Mouse (Mus musculus) yolk sac, embryonic 10.5 days (tissue): ENCODE measurements around the gene Trim25.

Experiments
- DNase-seq: peaks from one replicate; pipeline ENCODE4 v3.0.0-alpha.2; 2017; ENCODE audit warnings: low spot score

Trim25 gene

DNA sequence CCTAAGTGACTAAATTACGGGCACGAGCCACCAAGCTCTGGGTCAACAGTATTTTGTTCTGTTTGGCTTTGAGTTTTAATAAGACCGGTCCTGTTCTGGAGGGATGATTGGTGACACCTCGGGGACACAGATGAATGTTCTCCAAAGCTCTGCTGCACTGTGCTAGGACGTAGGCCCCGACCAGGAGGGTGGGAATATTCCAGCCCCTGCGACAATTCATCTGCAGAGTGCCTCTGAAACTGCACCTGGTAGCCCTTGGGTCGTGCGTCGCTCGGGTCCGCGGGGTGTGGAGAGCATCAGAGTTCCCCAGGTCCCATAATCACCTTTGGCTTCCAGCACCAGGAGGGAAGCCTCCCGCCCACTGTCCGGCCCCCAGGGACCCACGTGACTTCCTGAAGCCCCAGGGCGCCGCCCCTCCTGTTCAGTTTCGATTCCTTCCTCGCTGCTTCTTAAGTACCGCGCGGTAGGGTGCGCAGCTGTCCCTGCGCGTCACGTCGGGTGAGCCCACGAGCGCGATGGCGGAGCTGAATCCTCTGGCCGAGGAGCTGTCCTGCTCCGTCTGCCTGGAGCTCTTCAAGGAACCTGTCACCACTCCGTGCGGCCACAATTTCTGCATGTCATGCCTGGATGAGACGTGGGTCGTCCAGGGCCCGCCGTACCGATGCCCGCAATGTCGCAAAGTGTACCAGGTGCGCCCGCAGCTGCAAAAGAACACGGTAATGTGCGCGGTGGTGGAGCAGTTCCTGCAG is at the start of gene Trim25:
Gene Trim25 (plus strand): TSS at position 403 of the 749 bp plus-strand sequence.
- peak; percentile 91 for DNase-seq

DNA sequence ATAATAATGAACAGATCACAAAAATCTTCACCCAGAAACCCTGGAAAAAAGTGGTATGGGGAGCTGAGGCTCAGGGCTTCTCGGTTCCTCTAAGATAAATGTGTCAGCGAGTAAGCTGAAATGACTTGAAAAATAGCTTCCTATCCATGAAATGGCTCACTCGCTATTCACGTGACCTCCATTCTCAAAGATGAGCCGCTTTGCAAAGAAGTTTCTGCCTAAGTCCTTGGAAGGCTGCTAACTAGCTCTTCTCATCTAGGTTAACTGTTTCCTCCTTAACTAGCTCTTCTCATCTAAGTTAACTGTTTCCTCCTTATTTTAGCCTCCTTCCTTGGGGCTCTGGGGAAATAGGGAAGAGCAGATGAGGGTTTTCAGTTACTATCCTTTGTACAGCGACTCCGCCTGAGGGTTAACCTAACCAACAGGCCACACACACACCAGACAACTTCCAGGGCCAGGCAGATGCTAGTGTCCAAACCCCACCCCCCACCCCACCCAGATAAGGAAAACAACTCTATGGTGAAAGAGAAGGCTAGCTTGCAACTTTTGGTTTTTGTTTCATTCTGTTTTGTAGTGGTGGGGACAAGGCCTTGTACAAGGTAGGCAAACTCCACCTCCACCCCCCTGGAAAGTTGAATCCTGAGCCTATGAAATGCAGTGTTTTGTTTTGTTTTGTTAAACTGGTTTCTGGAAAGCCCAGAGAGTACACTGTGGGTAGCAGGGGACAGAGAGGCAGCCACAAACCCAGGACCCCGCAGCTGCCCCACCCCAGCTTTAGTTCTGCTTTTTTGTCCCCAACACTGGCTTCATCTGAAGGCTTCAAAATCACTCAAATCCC is 49.2 kb upstream of the Trim25 start:
- DNase-seq = no peak

DNA sequence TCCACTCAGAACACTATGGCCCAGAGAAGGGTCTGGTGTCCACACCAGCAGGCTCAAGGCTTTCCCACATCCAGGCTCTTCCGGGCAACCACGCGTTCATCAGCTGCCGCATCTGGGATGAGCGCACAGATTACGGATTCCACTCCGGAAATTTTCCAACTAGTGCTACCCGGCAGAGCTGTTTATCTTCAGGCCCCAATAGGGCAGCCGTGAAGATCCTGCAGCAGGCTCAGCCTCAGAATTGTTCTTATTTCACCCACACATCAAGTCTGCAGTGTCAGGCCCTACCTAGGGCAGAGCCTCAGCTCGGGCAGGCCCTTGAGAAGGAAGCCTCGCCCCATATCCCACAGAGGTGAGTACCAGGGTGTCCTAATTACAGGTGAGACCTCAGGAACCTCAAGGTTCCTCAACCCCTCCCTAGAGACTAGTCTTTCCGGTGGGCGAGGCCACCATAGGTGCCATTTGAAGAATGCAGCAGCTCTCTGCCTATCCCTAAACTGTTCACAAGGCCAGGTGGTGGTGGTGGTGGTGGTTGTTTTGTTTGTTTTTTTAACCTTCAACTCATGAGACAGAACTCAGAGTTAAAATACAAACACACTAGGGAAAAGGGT is 48.4 kb upstream of the Trim25 start:
- DNase-seq = no peak

DNA sequence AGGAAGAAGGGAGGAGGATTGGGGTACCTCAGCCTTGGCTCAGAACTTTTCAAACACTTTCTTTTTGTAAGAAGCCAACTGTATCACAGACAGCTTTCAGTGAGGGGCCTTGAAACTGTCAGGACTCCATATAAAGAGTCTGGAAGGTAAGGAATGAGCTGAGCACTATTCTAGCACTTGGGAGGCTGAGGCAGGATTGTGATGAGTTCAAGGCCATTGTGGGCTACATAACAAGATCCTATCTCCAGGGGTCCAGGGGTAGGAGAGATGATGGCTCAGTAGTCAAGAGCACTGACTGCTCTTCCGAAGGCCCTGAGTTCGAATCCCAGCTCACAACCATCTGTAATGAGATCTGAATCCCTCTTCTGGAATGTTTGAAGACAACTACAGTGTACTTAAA is 47.6 kb upstream of the Trim25 start:
- no peak for DNase-seq

DNA sequence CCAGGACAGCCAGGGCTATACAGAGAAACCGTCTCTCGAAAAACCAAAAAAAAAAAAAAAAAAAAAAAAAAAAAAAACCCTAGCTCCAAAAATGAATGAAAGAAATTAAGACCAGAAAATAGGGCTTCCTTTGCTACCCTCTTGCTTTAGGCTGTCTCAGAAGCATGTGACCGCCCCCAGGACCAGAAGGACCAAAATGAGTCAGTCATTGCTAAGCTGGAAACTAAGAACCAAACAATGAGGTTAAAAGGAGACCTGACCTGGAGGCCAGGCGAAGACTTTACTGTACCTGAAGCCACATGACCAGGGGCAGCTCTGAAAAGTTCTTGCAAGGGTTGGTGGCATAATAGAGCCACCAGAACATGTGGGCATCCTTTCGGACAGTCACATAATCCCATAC is 47.1 kb upstream of the Trim25 start:
- DNase-seq = no peak

DNA sequence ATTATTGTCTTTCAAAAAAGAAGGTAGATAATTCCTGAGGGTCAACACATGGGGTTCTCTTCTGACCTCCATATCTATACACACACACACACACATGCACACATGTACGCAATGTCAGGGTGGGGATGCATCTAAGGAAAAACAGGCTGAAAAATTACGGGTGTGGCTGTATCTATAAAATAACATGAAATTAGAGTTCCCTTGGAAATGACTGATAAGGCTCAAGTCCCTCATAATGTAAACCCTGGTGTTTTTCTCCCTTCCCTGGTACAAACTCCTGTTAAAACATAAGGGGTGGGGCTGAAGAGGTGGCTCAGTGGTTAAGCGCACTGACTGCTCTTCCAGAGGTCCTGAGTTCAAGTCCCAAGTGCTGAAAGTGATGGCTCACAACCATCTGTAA is 45.6 kb upstream of the Trim25 start:
- no peak for DNase-seq

DNA sequence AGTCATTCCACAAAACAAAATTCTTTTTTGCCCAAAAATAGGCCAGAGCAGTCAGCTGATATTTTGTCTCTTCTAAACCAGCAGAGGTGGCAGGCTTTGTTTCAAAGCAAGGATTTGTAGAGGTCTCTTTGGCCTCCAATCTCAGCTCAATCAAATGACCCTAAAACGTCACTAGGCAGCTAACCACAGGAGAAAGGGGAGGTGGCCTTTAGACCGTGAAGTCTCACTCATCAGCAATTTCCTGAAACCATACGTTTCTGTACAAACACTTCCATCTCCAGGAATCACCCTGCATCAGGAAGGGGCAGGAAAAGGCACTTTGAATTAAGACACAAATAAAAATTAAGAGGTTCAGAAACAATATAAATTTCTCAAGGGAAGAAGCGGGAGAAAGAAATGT is 44.4 kb upstream of the Trim25 start:
- DNase-seq = peak; percentile 58

DNA sequence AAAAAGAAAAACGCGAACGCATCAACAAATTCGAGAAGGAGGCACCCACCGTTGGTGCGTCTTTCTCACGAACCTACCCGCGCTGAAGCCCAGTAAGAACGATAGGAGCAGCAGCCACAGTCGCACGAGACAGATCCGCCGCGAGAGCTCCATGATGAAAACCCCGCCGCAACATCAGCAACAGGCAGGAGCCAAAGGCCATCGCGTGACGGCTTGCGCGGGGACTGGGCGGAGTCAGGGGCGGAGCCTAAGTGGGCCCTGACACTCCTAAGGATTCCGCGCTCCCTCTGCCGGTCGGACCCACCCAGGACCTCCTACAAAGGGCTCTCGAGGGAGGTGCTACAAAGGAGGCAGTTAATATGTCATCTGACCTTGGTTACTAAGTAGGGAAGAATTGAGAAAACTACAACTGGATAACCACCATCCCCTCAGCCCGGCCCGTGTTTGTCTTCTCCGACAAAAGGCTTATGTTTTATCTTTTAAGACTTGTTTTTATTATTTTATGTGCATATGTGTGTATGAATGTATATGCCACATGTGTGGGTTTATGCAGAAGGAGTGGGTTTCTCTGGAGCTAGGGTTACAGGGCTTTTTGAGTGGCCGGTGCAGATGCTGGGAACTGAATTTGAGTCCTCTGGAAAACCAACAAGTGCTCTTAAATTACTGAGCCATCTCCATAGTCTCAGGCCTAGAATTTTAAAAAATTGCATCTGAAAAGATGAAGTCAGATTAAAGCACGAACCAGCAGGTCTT is 43.8 kb upstream of the Trim25 start, which contains the start of gene Scpep1:
Gene Scpep1 (minus strand): TSS at position 249 of the 753 bp plus-strand sequence.
- DNase-seq = peak; percentile 97

DNA sequence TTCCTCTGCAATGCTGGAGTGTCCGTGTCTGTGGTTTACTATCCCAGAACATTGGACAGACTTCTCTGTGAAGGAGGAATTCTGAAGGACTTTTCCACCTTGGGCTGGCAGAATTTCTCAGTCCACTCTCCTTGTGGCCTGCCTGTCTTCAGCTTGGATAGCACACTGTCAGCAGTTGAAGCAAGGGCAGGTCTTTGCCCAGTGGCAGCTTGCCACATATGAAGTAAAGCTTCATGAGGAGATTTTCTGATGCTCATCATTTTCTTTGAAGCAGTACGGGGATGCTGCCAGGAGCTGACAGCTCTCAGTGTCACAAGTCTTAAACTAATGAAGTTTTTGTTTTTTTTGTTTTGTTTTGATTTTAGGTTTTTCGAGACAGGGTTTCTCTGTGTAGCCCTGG is 40.3 kb upstream of the Trim25 start:
- DNase-seq = no peak

DNA sequence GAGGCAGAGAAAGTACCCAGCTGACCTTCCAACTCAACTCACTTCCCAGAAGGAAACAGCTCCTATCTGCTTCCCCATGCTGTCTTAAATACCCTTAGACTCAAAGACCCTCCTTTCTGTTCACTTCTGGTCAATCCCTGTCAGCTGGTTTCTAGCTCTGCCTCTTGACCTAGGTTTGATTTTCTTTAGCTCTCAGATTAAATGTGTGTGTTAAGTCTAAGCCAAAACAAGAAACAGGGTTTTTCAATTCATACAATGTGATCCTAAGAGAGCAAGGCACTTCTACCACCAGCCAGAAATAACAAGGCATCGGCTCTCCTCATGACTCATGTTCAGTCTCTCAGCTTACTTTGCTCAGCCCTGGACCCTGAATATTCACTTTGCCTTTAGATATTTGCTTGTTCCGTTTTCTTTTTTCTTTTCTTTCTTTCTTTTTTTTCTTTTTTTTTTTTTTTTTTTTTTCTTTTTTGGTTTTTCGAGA is 32.3 kb upstream of the Trim25 start, which contains the start of gene Elobl:
Gene Elobl (minus strand): TSS at position 51 of the 481 bp plus-strand sequence.
- DNase-seq = no peak

DNA sequence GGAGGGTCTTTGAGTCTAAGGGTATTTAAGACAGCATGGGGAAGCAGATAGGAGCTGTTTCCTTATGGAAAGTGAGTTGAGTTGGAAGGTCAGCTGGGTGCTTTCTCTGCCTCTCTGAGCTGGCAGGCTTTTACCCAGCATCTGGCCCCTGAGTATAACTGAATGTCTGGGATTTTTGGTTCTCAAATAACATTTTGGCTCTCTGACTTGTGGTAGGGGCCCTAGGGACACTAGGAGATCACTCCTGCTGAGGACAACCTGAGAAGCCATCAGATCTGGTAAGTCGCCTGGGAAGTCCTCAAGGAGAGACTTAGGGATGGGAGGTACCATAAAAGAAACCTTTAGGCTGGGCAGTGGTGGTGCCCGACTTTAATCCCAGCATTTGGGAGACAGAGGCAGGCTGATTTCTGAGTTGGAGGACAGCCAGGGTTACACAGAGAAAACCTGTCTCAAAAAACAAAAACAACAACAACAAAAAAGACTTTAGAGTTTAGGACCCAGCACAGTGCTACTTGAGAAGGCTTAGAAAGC is 28.9 kb upstream of the Trim25 start, which contains the start of gene Coil:
Gene Coil (plus strand): TSS at position 51 of the 531 bp plus-strand sequence.
- no peak for DNase-seq

DNA sequence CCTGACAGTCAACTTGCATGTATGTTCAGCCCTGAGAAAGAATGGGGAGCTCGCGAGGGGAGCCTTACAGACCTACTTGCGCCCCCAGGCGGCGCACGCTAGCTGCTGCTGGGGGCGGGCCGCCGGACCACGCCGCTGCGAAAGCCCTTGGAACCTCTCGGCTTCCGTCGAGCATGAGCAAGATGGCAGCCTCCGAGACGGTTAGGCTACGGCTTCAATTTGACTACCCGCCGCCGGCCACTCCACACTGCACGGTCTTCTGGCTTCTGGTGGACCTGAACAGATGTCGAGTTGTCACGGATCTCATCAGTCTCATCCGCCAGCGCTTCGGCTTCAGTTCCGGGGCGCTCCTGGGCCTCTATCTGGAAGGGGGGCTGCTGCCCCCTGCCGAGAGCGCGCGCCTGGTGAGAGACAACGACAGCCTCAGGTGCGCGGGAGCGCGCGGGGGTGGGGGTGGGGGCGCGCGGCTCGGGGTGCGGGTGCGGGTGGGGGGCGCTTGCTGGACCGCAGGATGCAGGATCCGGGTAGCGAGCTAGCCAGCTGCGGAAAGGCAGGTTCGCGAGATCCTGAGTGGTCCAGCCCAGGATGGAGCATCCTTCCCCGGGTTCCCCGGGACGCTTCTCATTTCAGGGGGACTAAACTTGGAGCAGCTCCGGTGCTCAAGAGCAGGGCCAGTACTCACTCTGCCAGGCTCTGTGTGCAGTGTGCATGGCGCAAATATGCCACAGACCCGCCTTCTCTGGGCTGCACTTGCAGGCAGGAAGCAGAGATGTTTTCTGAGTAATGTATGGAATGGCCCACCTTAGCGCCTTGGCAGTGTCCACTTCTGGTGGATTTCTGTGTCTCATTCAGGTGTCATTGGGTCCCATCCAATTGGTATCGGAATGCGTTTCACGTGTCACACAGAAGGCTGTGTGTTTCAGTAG is 25.1 kb upstream of the Trim25 start:
- peak; percentile 91 for DNase-seq

DNA sequence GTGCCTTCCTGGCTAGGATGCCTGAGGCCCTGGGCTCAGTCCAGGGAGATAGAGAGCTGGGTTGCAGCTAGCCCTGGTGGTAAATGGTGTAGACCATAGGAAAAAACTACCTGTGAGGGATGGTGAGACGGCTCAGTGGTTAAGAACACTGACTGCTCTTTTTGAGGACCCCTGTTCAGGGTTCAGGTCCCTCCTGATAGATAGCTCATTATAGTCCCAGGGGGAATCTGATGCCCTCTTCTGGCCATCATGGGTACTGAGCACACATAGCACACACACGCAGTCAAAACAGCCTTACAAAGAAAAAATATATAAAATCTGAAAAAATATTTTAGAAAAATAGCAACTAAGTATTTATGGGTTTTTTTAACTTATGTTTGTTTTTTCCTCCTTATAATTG is 22.9 kb upstream of the Trim25 start:
- DNase-seq = no peak

DNA sequence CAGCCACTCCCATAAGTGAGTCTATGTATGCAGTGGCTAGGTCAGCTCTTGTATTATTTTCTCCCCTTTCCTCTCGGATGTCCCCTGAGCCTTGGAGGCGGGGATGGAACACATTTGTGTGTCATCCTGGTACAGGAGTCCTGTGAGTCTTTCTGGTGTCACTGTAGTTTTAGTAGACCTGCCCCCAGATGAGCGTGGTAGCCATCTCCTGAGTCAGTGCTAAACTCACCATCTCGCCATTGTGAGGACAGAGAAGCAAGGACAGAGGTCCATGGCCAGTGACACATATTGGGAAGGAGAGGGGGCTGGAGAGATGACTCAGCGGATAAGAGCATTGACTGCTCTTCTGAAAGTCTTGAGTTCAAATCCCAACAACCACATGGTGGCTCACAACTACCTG is 22.0 kb upstream of the Trim25 start:
- DNase-seq = no peak

DNA sequence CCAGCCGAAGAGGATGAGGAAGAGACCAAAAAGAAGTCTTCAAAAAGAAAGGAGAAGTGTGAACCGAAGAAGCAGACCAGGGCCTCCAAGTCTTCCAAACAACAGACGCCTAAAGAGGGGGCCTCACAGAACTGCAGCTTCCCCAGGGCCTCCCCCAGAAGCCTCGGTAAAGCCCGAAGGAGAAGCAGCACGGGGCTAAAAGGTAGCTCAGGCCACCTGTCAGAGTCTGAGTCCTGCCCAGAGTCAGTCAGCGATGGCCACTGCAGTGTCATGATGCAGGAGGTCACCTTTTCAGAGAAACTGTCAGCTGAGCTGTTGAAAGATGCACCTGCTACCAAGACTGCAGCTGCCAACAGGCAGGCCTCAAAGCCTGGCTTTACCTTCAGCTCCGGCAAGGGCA is 17.8 kb upstream of the Trim25 start:
- DNase-seq = no peak

DNA sequence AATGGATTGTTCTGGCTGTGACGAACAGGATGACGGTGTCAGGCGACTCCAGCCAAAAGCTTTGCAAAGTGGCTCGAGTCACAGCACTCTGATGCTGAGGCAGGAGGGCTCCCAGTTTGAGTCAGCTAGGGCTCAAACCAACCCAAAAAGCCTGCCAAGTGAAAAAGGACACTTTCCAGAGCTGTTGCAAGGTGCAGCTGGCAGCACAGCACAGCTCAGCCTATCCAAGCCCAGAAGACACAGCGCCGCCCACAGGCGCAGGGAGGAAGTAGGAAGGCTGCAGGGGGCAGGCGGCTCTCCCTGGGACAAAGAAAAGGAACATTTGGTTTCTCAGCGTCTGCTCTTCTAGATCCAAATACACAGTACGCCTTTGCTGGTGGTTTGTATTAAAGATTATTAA is 12.6 kb upstream of the Trim25 start:
- no peak for DNase-seq

DNA sequence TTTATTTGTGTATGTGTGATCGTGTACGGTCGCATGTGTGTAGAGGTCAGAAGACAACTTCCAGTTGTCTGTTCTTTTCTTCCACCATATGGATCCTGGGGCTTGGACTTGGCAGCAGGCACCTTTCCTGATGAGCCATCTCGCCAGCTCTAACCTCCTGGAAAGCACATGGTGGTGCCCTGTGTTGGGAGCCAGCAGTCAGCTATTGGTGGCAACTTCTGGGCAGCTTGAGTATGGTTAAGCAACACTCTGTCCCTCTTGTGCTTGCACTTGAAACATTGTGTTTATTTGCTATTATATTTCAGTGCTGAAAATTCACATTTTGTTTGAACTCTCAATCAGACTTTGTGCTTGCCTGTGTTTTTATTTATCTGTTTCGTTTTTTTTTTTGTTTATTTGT is 10.2 kb upstream of the Trim25 start:
- DNase-seq = no peak

DNA sequence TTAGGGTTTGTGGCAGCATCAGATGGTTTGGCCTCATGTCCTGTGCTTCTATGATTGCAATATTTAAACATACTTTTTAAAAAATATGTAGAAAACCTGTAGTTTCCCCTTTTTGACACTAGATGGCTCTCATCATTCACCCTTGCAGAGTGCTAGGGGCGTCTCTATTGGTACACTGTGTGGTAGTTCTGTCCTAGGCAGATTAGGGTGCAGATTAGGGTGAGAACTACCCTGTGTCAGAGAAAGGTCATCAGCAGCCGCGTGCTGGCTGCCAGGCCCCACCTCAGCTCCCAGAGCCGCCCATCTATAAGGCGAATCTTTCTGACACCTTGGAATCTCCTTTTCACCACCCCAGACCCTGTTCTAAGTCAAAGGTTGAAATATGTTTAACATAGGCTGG is 9.6 kb upstream of the Trim25 start:
- DNase-seq = no peak

DNA sequence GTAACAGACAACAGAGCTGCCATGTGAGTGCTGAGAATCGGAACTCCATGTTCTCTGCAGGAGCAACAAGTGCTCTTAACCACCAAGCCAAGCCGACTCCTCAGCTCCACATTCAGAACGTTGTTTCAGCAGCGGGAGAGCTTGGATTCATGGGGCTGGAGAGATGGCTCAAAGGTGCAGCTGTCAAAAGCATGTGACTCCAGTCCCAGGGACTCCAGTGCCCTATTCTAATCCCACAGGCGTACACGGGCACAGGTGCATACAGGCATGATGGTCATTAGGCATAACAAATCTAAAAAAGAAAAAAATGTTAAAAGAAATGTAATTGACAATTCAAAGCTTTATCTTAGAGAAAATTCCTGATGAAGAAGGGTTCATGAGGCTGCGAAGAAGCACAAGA is 6.0 kb upstream of the Trim25 start:
- DNase-seq = no peak

DNA sequence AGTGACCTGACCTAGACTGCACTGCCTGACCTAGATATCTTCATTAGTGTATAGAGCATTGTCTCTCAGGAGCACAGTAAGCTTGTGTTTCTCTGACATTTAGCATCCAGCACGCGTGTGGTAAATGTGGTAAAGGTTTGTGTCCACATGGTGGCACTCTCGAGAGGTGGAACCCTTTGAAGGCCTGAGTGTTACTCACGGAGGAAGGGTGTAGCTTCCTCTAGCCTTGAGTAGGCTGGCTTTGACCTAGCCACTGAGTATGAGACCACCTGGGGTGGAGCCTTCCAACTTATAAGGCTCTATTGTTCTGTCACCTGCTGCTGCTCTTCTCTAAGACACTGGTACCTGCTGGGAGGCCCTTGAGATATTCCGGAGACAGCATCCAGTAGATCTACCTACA is 5.6 kb upstream of the Trim25 start:
- peak; percentile 60 for DNase-seq
